Comparison of ENCODE assay signal across 28 mouse cellular contexts in genomic region chr1:98042425-98042824, GRCm38 (mm10). TPM values are rescaled to one million over a fixed set of nuclear protein-coding genes. Genes with fewer than 3 reads are reported as not detected.
A peak's percentile ranks its signal among the peaks of the same experiment; 100 is the strongest.
DNase-seq lines count a peak whose midpoint lies in the region; ATAC-seq and TF ChIP-seq lines count a peak whose summit lies in the region.
"Had no signal": no experiment of that assay in that cellular context is flagged by ENCODE, and none has a peak within 500 bp of the region (broad histone marks: within the 10 kb centered on the region; RNA-seq: fewer than 3 reads in every experiment).

No protein-coding gene starts in this region.

- no peaks in the 10 kb centered on the region for H3K4me1 ChIP-seq in forebrain, embryonic 11.5 days (replicated peaks; ENCODE audit: control insufficient read depth, insufficient read depth, low read length)
- H3K4me1 ChIP-seq in forebrain, postnatal 0 days (ENCODE audit: insufficient read depth), result peaks cover 2% of the 10 kb centered on the region
- 0 out of 2 replicates have a peak, but pooled peaks cover 7% of the 10 kb centered on the region for H3K4me1 ChIP-seq in midbrain, embryonic 12.5 days
- no peaks in the 10 kb centered on the region for H3K4me1 ChIP-seq in liver, embryonic 11.5 days (replicated peaks; ENCODE audit: control insufficient read depth, insufficient read depth, low read length)
- H3K4me1 ChIP-seq: heart, embryonic 12.5 days; intestine, embryonic 15.5 days; limb, embryonic 15.5 days; liver, embryonic 15.5 days had no signal

- H3K4me3 ChIP-seq in forebrain, embryonic 11.5 days (ENCODE audit: low read depth, low read length), result no peak overlapping the region
- no peak overlapping the region for H3K4me3 ChIP-seq in forebrain, postnatal 0 days (ENCODE audit: low read depth, low read length)
- H3K4me3 ChIP-seq in midbrain, embryonic 12.5 days, result no peak overlapping the region
- H3K4me3 ChIP-seq in liver, embryonic 11.5 days (ENCODE audit: low read depth, low read length), result no peak overlapping the region
- H3K4me3 ChIP-seq: gastrocnemius, adult 2 months; heart, adult 2 months; heart, embryonic 12.5 days; intestine, embryonic 15.5 days; limb, embryonic 10.5 days; limb, embryonic 15.5 days; liver, embryonic 15.5 days; neural tube, embryonic 13.5 days had no signal

- WGBS in forebrain, embryonic 11.5 days, result 3% methylated on average over 2 of the region's 2 CpGs
- 8% methylated on average over 2 of the region's 2 CpGs for WGBS in forebrain, postnatal 0 days
- 10% methylated on average over 2 of the region's 2 CpGs for WGBS in midbrain, embryonic 12.5 days
- 77% methylated on average over 2 of the region's 2 CpGs for WGBS in liver, embryonic 11.5 days

- H3K27me3 ChIP-seq in forebrain, embryonic 11.5 days (ENCODE audit: control insufficient read depth, insufficient read depth, low read length), result no peaks in the 10 kb centered on the region
- H3K27me3 ChIP-seq in forebrain, postnatal 0 days (ENCODE audit: insufficient read depth, low read length), result no peaks in the 10 kb centered on the region
- no peaks in the 10 kb centered on the region for H3K27me3 ChIP-seq in midbrain, embryonic 12.5 days
- no peaks in the 10 kb centered on the region for H3K27me3 ChIP-seq in liver, embryonic 11.5 days (replicated peaks; ENCODE audit: control insufficient read depth, insufficient read depth, low read length)
- H3K27me3 ChIP-seq: heart, embryonic 12.5 days; intestine, embryonic 15.5 days; limb, embryonic 15.5 days; liver, embryonic 15.5 days; neural tube, embryonic 13.5 days; Patski had no signal

- no peak overlapping the region for H3K9ac ChIP-seq in forebrain, embryonic 11.5 days (ENCODE audit: low read length)
- no peak overlapping the region for H3K9ac ChIP-seq in forebrain, postnatal 0 days
- no peak overlapping the region for H3K9ac ChIP-seq in midbrain, embryonic 12.5 days (replicated peaks)
- H3K9ac ChIP-seq in liver, embryonic 11.5 days (ENCODE audit: low read depth, low read length), result no peak overlapping the region
- H3K9ac ChIP-seq: heart, embryonic 12.5 days; intestine, embryonic 15.5 days; limb, embryonic 15.5 days; liver, embryonic 15.5 days; lung, embryonic 14.5 days; neural tube, embryonic 13.5 days had no signal

- H3K4me2 ChIP-seq in forebrain, embryonic 11.5 days (ENCODE audit: low read depth, low read length, severe bottlenecking), result no peak overlapping the region
- no peak overlapping the region for H3K4me2 ChIP-seq in forebrain, postnatal 0 days (ENCODE audit: low read depth)
- H3K4me2 ChIP-seq in midbrain, embryonic 12.5 days (replicated peaks), result no peak overlapping the region
- H3K4me2 ChIP-seq in liver, embryonic 11.5 days, result no peak overlapping the region
- H3K4me2 ChIP-seq: heart, embryonic 12.5 days; intestine, embryonic 15.5 days; limb, embryonic 15.5 days; liver, embryonic 15.5 days; lung, embryonic 14.5 days; neural tube, embryonic 13.5 days had no signal

- no peaks in the 10 kb centered on the region for H3K36me3 ChIP-seq in forebrain, embryonic 11.5 days (ENCODE audit: control insufficient read depth, insufficient read depth, low read length)
- H3K36me3 ChIP-seq in forebrain, postnatal 0 days (ENCODE audit: insufficient read depth), result no peaks in the 10 kb centered on the region
- H3K36me3 ChIP-seq in midbrain, embryonic 12.5 days, result no peaks in the 10 kb centered on the region
- H3K36me3 ChIP-seq in liver, embryonic 11.5 days (ENCODE audit: control insufficient read depth, insufficient read depth, low read length), result no peaks in the 10 kb centered on the region
- H3K36me3 ChIP-seq: G1E; heart, embryonic 12.5 days; intestine, embryonic 15.5 days; limb, embryonic 10.5 days; limb, embryonic 15.5 days; liver, embryonic 15.5 days; neural tube, embryonic 13.5 days had no signal

- no peak for TF ChIP-seq CTCF in forebrain, postnatal 0 days (IDR thresholded peaks at IDR 0.05; ENCODE audit: low read depth)

- no peaks in the 10 kb centered on the region for H3K9me3 ChIP-seq in forebrain, embryonic 11.5 days (ENCODE audit: control insufficient read depth, low read length)
- no peaks in the 10 kb centered on the region for H3K9me3 ChIP-seq in forebrain, postnatal 0 days (ENCODE audit: low read length)
- no peaks in the 10 kb centered on the region for H3K9me3 ChIP-seq in midbrain, embryonic 12.5 days
- H3K9me3 ChIP-seq in liver, embryonic 11.5 days (ENCODE audit: control insufficient read depth, low read length), result no peaks in the 10 kb centered on the region
- H3K9me3 ChIP-seq: G1E; intestine, embryonic 15.5 days; limb, embryonic 10.5 days; limb, embryonic 15.5 days; liver, embryonic 15.5 days; neural tube, embryonic 13.5 days had no signal

- no peak overlapping the region for H3K27ac ChIP-seq in forebrain, embryonic 11.5 days (ENCODE audit: low read depth, low read length)
- no peak overlapping the region for H3K27ac ChIP-seq in forebrain, postnatal 0 days (ENCODE audit: low read depth, low read length)
- H3K27ac ChIP-seq in midbrain, embryonic 12.5 days (replicated peaks), result no peak overlapping the region
- no peak overlapping the region for H3K27ac ChIP-seq in liver, embryonic 11.5 days (ENCODE audit: low read depth, low read length)
- H3K27ac ChIP-seq: gastrocnemius, adult 2 months; heart, adult 2 months; hindbrain, postnatal 0 days; intestine, embryonic 15.5 days; limb, embryonic 10.5 days; limb, embryonic 15.5 days; liver, embryonic 15.5 days; neural tube, embryonic 13.5 days had no signal

- DNase-seq in forebrain, embryonic 11.5 days (ENCODE audit: low spot score), result no peak
- no peak for DNase-seq in forebrain, postnatal 0 days
- DNase-seq in retina, postnatal 1 day, result peak; percentile 19
- DNase-seq in retina, embryonic 14.5 days (ENCODE audit: low spot score), result no peak
- DNase-seq in thymus, postnatal 36 days, result no peak
- no peak for DNase-seq in liver, embryonic 11.5 days (ENCODE audit: low spot score)
- DNase-seq in urinary bladder, postnatal 25 days (ENCODE audit: low spot score), result no peak
- DNase-seq: adrenal gland, postnatal 10 days; cerebellum, adult 18-20 months; cerebellum, postnatal 10 days; gastrocnemius, adult 2 months; heart, adult 2 months; heart, postnatal 4 days; kidney, adult 2 months; kidney, postnatal 4 days; layer of hippocampus, postnatal 36 days; lung, embryonic 14.5 days; right cerebral cortex, postnatal 14 days had no signal

- ATAC-seq in forebrain, embryonic 11.5 days (replicated peaks; ENCODE audit: low FRiP score), result peak; percentile 82
- no peak for ATAC-seq in forebrain, postnatal 0 days
- ATAC-seq in midbrain, embryonic 12.5 days (ENCODE audit: low FRiP score, low read depth), result peak; percentile 74
- ATAC-seq in liver, embryonic 11.5 days (replicated peaks; ENCODE audit: low FRiP score), result no peak
- ATAC-seq: hindbrain, postnatal 0 days; intestine, embryonic 15.5 days; Patski had no signal

RNA-seq across cellular contexts. Expression of gene Pam, which starts 53.0 kb away (rescaled TPM):
- polyA plus RNA-seq in forebrain, embryonic 11.5 days (2014; fragmentation: Nextera tagmentation; extraction: Ambion mirVana), result 17.4 and 21.5 TPM in 2 replicates
- 89.1 and 93.3 TPM in 2 replicates for total RNA-seq in forebrain, postnatal 0 days (2014; rRNA removed)
- 37.8 and 43.7 TPM in 2 replicates for polyA plus RNA-seq in forebrain, postnatal 0 days (2015; fragmentation: Nextera tagmentation; extraction: Ambion mirVana)
- polyA plus RNA-seq in midbrain, embryonic 12.5 days (2016; fragmentation: Nextera tagmentation; extraction: Ambion mirVana), result 27.2 and 28.7 TPM in 2 replicates
- polyA plus RNA-seq in liver, embryonic 11.5 days (2014; fragmentation: Nextera tagmentation; extraction: Ambion mirVana), result 11.8 and 16.1 TPM in 2 replicates
- polyA plus RNA-seq: G1E had no signal

Comparison
In these comparisons a context has a peak if more than half of its experiments do, and no peak if none do; other contexts are left out.
1. ATAC-seq: peak in forebrain, embryonic 11.5 days (single experiment) and midbrain, embryonic 12.5 days (single experiment); none in forebrain, postnatal 0 days (single experiment) and liver, embryonic 11.5 days (single experiment).